Mouse (Mus musculus) ES-CJ7 (cell line): Measurements from ENCODE around the gene Grk2.
A peak's percentile ranks its signal among the peaks of the same experiment; 100 is the strongest.

Experiments
- DNase-seq: peaks from one replicate; pipeline ENCODE4 v3.0.0; 2011; ENCODE audit warnings: low read depth, low spot score

Grk2 gene

GRCm38 (mm10) chr19:4306190-4306577 is at the start of gene Grk2:
TSS of gene Grk2 (minus strand) at chr19:4306222.
- peak; percentile 63 for DNase-seq

- DNase-seq: no peak
Observed at GRCm38 (mm10) chr19:4349455-4349854, 43.4 kb upstream of the Grk2 start.

GRCm38 (mm10) chr19:4346479-4346878 is 40.5 kb upstream of the Grk2 start:
- no peak for DNase-seq

- peak; percentile 82 for DNase-seq
Observed at GRCm38 (mm10) chr19:4338162-4338561, 32.1 kb upstream of the Grk2 start.

- peak; percentile 91 for DNase-seq
Observed at GRCm38 (mm10) chr19:4333791-4334190, 27.8 kb upstream of the Grk2 start.

- peak; percentile 53 for DNase-seq
Observed at GRCm38 (mm10) chr19:4333100-4333775, 27.2 kb upstream of the Grk2 start.

GRCm38 (mm10) chr19:4332653-4333052 is 26.6 kb upstream of the Grk2 start:
- DNase-seq: peak; percentile 89

GRCm38 (mm10) chr19:4331273-4331672 is 25.3 kb upstream of the Grk2 start:
- DNase-seq: no peak

GRCm38 (mm10) chr19:4330603-4331002 is 24.6 kb upstream of the Grk2 start:
- DNase-seq: no peak

GRCm38 (mm10) chr19:4328737-4329304 is 22.8 kb upstream of the Grk2 start:
- peak; percentile 86 for DNase-seq

- DNase-seq: no peak
Observed at GRCm38 (mm10) chr19:4326881-4327280, 20.9 kb upstream of the Grk2 start.

GRCm38 (mm10) chr19:4326106-4326505 is 20.1 kb upstream of the Grk2 start:
- no peak for DNase-seq

- no peak for DNase-seq
Observed at GRCm38 (mm10) chr19:4322134-4322533, 16.1 kb upstream of the Grk2 start.

- DNase-seq: no peak
Observed at GRCm38 (mm10) chr19:4321622-4322021, 15.6 kb upstream of the Grk2 start.

- DNase-seq: no peak
Observed at GRCm38 (mm10) chr19:4319272-4319671, 13.2 kb upstream of the Grk2 start.

GRCm38 (mm10) chr19:4317181-4317580 is 11.2 kb upstream of the Grk2 start:
- no peak for DNase-seq

- DNase-seq: no peak
Observed at GRCm38 (mm10) chr19:4315223-4315944, 9.4 kb upstream of the Grk2 start.

GRCm38 (mm10) chr19:4309776-4310185 is 3.8 kb upstream of the Grk2 start:
- peak; percentile 83 for DNase-seq

- DNase-seq: no peak
Observed at GRCm38 (mm10) chr19:4309302-4309701, 3.3 kb upstream of the Grk2 start.

- no peak for DNase-seq
Observed at GRCm38 (mm10) chr19:4305491-4306189, 382 bp downstream of the Grk2 start.

GRCm38 (mm10) chr19:4304871-4305321 is 1.1 kb downstream of the Grk2 start:
- no peak for DNase-seq

- no peak for DNase-seq
Observed at GRCm38 (mm10) chr19:4304251-4304821, 1.7 kb downstream of the Grk2 start.
